Mouse (Mus musculus): ENCODE results near the gene Josd2. TPM values are rescaled to one million over a fixed set of nuclear protein-coding genes. Genes with fewer than 3 reads are reported as not detected.

Gene Josd2
- polyA plus RNA-seq, 1 experiment, result 52.2 TPM

- no peak for DNase-seq (ENCODE audit: low read depth)
Measured at GRCm38 (mm10) chr7:44446070-44446855, 21.5 kb upstream of the Josd2 start.

- DNase-seq (ENCODE audit: low read depth), result no peak
Measured at GRCm38 (mm10) chr7:44453256-44453655, 14.5 kb upstream of the Josd2 start.

- no peak for DNase-seq (ENCODE audit: low read depth)
Measured at GRCm38 (mm10) chr7:44456302-44456701, 11.5 kb upstream of the Josd2 start.

- no peak for DNase-seq (ENCODE audit: low read depth)
Measured at GRCm38 (mm10) chr7:44460067-44460466, 7.7 kb upstream of the Josd2 start.

- no peak for DNase-seq (ENCODE audit: low read depth)
Measured at GRCm38 (mm10) chr7:44460767-44461502, 6.8 kb upstream of the Josd2 start.

GRCm38 (mm10) chr7:44461503-44462217, 6.1 kb upstream of the Josd2 start:
- no peak for DNase-seq (ENCODE audit: low read depth)

GRCm38 (mm10) chr7:44462218-44463055, 5.3 kb upstream of the Josd2 start:
- no peak for DNase-seq (ENCODE audit: low read depth)

GRCm38 (mm10) chr7:44463056-44463425, 4.7 kb upstream of the Josd2 start:
- no peak for DNase-seq (ENCODE audit: low read depth)

GRCm38 (mm10) chr7:44463556-44464225, 4.1 kb upstream of the Josd2 start:
- no peak for DNase-seq (ENCODE audit: low read depth)

- DNase-seq (ENCODE audit: low read depth), result no peak
Measured at GRCm38 (mm10) chr7:44464511-44464910, 3.3 kb upstream of the Josd2 start.

GRCm38 (mm10) chr7:44465111-44465510, 2.7 kb upstream of the Josd2 start, which contains the start of gene Aspdh:
Gene Aspdh, plus strand, starts transcription at chr7:44465391.
- no peak for DNase-seq (ENCODE audit: low read depth)

- DNase-seq (ENCODE audit: low read depth), result no peak
Measured at GRCm38 (mm10) chr7:44466006-44466887, 1.5 kb upstream of the Josd2 start.

- no peak for DNase-seq (ENCODE audit: low read depth)
Measured at GRCm38 (mm10) chr7:44466888-44467311, 880 bp upstream of the Josd2 start.

GRCm38 (mm10) chr7:44468644-44469285, 985 bp downstream of the Josd2 start:
- no peak for DNase-seq (ENCODE audit: low read depth)

GRCm38 (mm10) chr7:44469677-44470675, 2.2 kb downstream of the Josd2 start:
- DNase-seq (ENCODE audit: low read depth), result no peak

- DNase-seq (ENCODE audit: low read depth), result no peak
Measured at GRCm38 (mm10) chr7:44470696-44471612, 3.2 kb downstream of the Josd2 start.

All from gonadal fat pad, adult 2 months (tissue).